ENCODE assay signal across 21 mouse cellular contexts in the genomic region with DNA sequence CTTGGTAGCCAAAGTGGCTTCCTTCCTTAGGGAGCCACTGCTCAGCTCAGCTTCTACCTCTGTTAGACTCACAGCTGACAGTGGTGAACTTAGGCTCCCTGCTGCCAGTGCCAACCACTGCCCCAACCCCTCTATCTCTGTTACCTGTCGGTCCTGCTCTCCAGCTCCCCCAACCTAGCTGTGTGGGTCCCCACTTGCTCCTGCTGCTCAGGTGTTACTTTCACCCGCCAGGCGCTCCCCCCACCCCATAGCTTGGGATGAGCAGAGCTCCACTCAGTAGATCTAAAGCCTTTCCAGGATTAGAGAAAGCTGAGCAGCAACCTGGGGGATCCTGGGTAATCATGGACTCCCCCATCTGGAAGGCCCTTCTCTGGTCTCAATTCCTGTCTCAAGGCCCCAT.
DNase-seq lines count a peak whose midpoint lies in the region; ATAC-seq and TF ChIP-seq lines count a peak whose summit lies in the region.
"Had no signal": no experiment of that assay in that cellular context is flagged by ENCODE, and none has a peak within 500 bp of the region (broad histone marks: within the 10 kb centered on the region; RNA-seq: fewer than 3 reads in every experiment).

No protein-coding gene starts in this region.

- H3K9ac ChIP-seq in midbrain, embryonic 14.5 days (replicated peaks; ENCODE audit: low read length) = no peak overlapping the region
- H3K9ac ChIP-seq in midbrain, embryonic 13.5 days (replicated peaks) = no peak overlapping the region
- H3K9ac ChIP-seq in stomach, embryonic 16.5 days (ENCODE audit: low read length) = no peak overlapping the region
- no peak overlapping the region for H3K9ac ChIP-seq in stomach, postnatal 0 days (ENCODE audit: low read length)

- H3K4me1 ChIP-seq in midbrain, embryonic 14.5 days (ENCODE audit: control insufficient read depth, insufficient read depth, low read length) = no peaks in the 10 kb centered on the region
- no peaks in the 10 kb centered on the region for H3K4me1 ChIP-seq in midbrain, embryonic 13.5 days (replicated peaks)
- H3K4me1 ChIP-seq in stomach, embryonic 16.5 days (ENCODE audit: control insufficient read depth, insufficient read depth, low read length) = no peaks in the 10 kb centered on the region
- H3K4me1 ChIP-seq in stomach, postnatal 0 days (replicated peaks; ENCODE audit: control insufficient read depth, insufficient read depth) = no peaks in the 10 kb centered on the region

- no peak overlapping the region for H3K4me2 ChIP-seq in midbrain, embryonic 14.5 days (ENCODE audit: low read length)
- no peak overlapping the region for H3K4me2 ChIP-seq in midbrain, embryonic 13.5 days (replicated peaks)
- H3K4me2 ChIP-seq in stomach, embryonic 16.5 days (ENCODE audit: low read depth, low read length) = no peak overlapping the region
- H3K4me2 ChIP-seq in stomach, postnatal 0 days (replicated peaks; ENCODE audit: low read depth) = no peak overlapping the region

- H3K9me3 ChIP-seq in midbrain, embryonic 14.5 days (ENCODE audit: control insufficient read depth, low read length) = no peaks in the 10 kb centered on the region
- H3K9me3 ChIP-seq in midbrain, embryonic 13.5 days = no peaks in the 10 kb centered on the region
- H3K9me3 ChIP-seq in stomach, embryonic 16.5 days (replicated peaks; ENCODE audit: control insufficient read depth, low read length) = no peaks in the 10 kb centered on the region
- H3K9me3 ChIP-seq in stomach, postnatal 0 days (ENCODE audit: control insufficient read depth, low read length) = no peaks in the 10 kb centered on the region

- H3K27ac ChIP-seq in midbrain, embryonic 14.5 days (replicated peaks; ENCODE audit: low read depth, low read length) = no peak overlapping the region
- no peak overlapping the region for H3K27ac ChIP-seq in midbrain, embryonic 13.5 days
- no peak overlapping the region for H3K27ac ChIP-seq in stomach, embryonic 16.5 days (ENCODE audit: low read length)
- H3K27ac ChIP-seq in stomach, postnatal 0 days (replicated peaks) = no peak overlapping the region

- no peak overlapping the region for H3K4me3 ChIP-seq in midbrain, embryonic 14.5 days (replicated peaks; ENCODE audit: low read depth, low read length)
- H3K4me3 ChIP-seq in midbrain, embryonic 13.5 days (replicated peaks) = no peak overlapping the region
- no peak overlapping the region for H3K4me3 ChIP-seq in stomach, embryonic 16.5 days (replicated peaks; ENCODE audit: low read length)
- H3K4me3 ChIP-seq in stomach, postnatal 0 days (ENCODE audit: low read depth, low read length) = no peak overlapping the region

- peak; percentile 79 for DNase-seq in heart, adult 11 months
- no peak for DNase-seq in heart, adult 8-10 months (ENCODE audit: low spot score)
- DNase-seq in midbrain, embryonic 14.5 days = no peak
- DNase-seq in stomach, postnatal 0 days (ENCODE audit: low spot score) = no peak
- DNase-seq: adrenal gland, adult 2 months; adrenal gland, adult 8-10 months; adrenal gland, postnatal 10 days; adrenal gland, postnatal 14 days; adrenal gland, postnatal 25 days; adrenal gland, postnatal 36 days; B cell, adult 2 months; cerebellum, adult 11 months; cerebellum, adult 11-12 months; cerebellum, adult 18-20 months had no signal

- H3K36me3 ChIP-seq in midbrain, embryonic 14.5 days (ENCODE audit: control insufficient read depth, insufficient read depth, low read length) = no peaks in the 10 kb centered on the region
- H3K36me3 ChIP-seq in midbrain, embryonic 13.5 days = no peaks in the 10 kb centered on the region
- no peaks in the 10 kb centered on the region for H3K36me3 ChIP-seq in stomach, embryonic 16.5 days (ENCODE audit: control insufficient read depth, insufficient read depth, low read length)
- H3K36me3 ChIP-seq in stomach, postnatal 0 days (ENCODE audit: control insufficient read depth, insufficient read depth, low read length) = no peaks in the 10 kb centered on the region
- H3K36me3 ChIP-seq: G1E had no signal

- peak; percentile 53; the same call in 1 of the 2 replicates for ATAC-seq in midbrain, embryonic 14.5 days (ENCODE audit: low FRiP score, low TSS enrichment)
- ATAC-seq in midbrain, embryonic 13.5 days = no peak
- 0 out of 2 replicates have a peak, but pooled peaks have one; percentile 47 for ATAC-seq in stomach, embryonic 16.5 days (ENCODE audit: insufficient read depth, low FRiP score)
- ATAC-seq in stomach, postnatal 0 days (ENCODE audit: low FRiP score, low TSS enrichment) = no peak
- ATAC-seq: activated CD4-positive, CD25-positive, alpha-beta regulatory T cell, adult 4 months; CD4-positive, CD25-positive, alpha-beta regulatory T cell, adult 4 months; Patski had no signal

- no peak for TF ChIP-seq EP300 in stomach, postnatal 0 days (optimal IDR thresholded peaks at IDR 0.05)

- 85% methylated on average over 3 of the region's 3 CpGs for WGBS in midbrain, embryonic 14.5 days
- 80% methylated on average over 3 of the region's 3 CpGs for WGBS in midbrain, embryonic 13.5 days
- WGBS in stomach, embryonic 16.5 days = 70% methylated on average over 3 of the region's 3 CpGs
- 70% methylated on average over 3 of the region's 3 CpGs for WGBS in stomach, postnatal 0 days

- H3K27me3 ChIP-seq in midbrain, embryonic 14.5 days (ENCODE audit: control insufficient read depth, insufficient read depth, low read length) = no peaks in the 10 kb centered on the region
- H3K27me3 ChIP-seq in midbrain, embryonic 13.5 days = no peaks in the 10 kb centered on the region
- H3K27me3 ChIP-seq in stomach, embryonic 16.5 days (ENCODE audit: control insufficient read depth, insufficient read depth, low read length) = no peaks in the 10 kb centered on the region
- H3K27me3 ChIP-seq in stomach, postnatal 0 days (ENCODE audit: control insufficient read depth, insufficient read depth, low read length) = no peaks in the 10 kb centered on the region
- H3K27me3 ChIP-seq: CH12.LX, Patski had no signal

- TF ChIP-seq CTCF in stomach, postnatal 0 days (IDR thresholded peaks at IDR 0.05; ENCODE audit: low read depth) = no peak

Comparison
In these comparisons a context has a peak if more than half of its experiments do, and no peak if none do; other contexts are left out.
1. ATAC-seq: peak in midbrain, embryonic 14.5 days (single experiment) and stomach, embryonic 16.5 days (single experiment); none in midbrain, embryonic 13.5 days (single experiment) and stomach, postnatal 0 days (single experiment).